Mouse (Mus musculus) MEL (cell line): Measurements from ENCODE around the gene Serpina3i.

ENCODE experiments used
- CTCF ChIP-seq, 3 experiments: IDR thresholded peaks in 2 of 3; conservative IDR thresholded peaks in 1 of 3; 2 replicates each; pipeline ENCODE4 v1.5.1; 2011 to 2012; ENCODE audit warnings: low read length in 3 of 3, low read depth in 2 of 3, mild to moderate bottlenecking in 2 of 3, improper control_type of control experiment in 1 of 3, inconsistent platforms in 1 of 3, mixed read lengths in 1 of 3, moderate library complexity in 1 of 3; ENCODE audit not compliant: control insufficient read depth in 1 of 3, insufficient read depth in 1 of 3, poor library complexity in 1 of 3, severe bottlenecking in 1 of 3
- ETS1 ChIP-seq: IDR thresholded peaks from 2 replicates; pipeline ENCODE4 v1.6.1; 2012; ENCODE audit warnings: low read depth, mild to moderate bottlenecking, inconsistent platforms, low read length, improper control_type of control experiment, moderate library complexity
- JUND ChIP-seq: IDR thresholded peaks from 2 replicates; pipeline ENCODE4 v1.6.1; 2011; ENCODE audit warnings: low read depth, mild to moderate bottlenecking, improper control_type of control experiment, low read length
- TAL1 ChIP-seq: IDR thresholded peaks from 2 replicates; pipeline ENCODE4 v1.6.1; 2012; ENCODE audit warnings: mild to moderate bottlenecking, inconsistent platforms, low read length, moderate library complexity, mixed read lengths
- TCF12 ChIP-seq: IDR thresholded peaks from 2 replicates; pipeline ENCODE4 v1.6.1; 2014; ENCODE audit warnings: low read depth, mild to moderate bottlenecking, inconsistent platforms, low read length, improper control_type of control experiment, moderate library complexity
- UBTF ChIP-seq: IDR thresholded peaks from 2 replicates; pipeline ENCODE4 v1.6.1; 2012; ENCODE audit warnings: low read depth, mild to moderate bottlenecking, inconsistent platforms, low read length, improper control_type of control experiment, moderate library complexity, borderline replicate concordance; ENCODE audit not compliant: insufficient read depth
- ZKSCAN1 ChIP-seq: IDR thresholded peaks from 2 replicates; pipeline ENCODE4 v1.6.1; 2012; ENCODE audit warnings: low read depth, mild to moderate bottlenecking, inconsistent platforms, low read length, improper control_type of control experiment, moderate library complexity

DNA sequence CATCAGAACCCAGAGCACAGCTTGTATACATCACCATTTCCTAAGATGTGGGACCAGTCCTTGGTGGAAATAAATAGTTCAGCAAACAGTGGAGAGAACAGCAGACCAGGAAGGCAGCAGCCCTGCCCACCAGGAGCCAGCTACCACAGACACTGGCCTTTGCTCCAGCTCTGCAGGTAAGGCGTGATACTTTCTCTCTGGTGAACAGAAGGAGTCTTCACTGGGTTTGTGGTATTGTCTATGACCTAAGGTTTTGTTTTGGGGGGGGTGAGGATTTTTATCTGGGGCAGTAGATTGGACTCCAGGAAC is 48.5 kb upstream of the Serpina3i start, which contains the start of gene Serpina3f:
- TF ChIP-seq JUND (no peak), CTCF (IDR thresholded peaks at IDR 0.05 in 2 of 3, conservative IDR thresholded peaks at IDR 0.05 in 1 of 3; ENCODE audit: control insufficient read depth in 1 of 3, insufficient read depth in 1 of 3, low read depth in 2 of 3, low read length in 3 of 3, poor library complexity in 1 of 3, severe bottlenecking in 1 of 3) (no peak), ZKSCAN1 (no peak), UBTF (no peak), ETS1 (no peak), TCF12 (no peak), TAL1 (no peak)
